Mouse (Mus musculus) olfactory bulb, adult 2 months (tissue): ENCODE data around the gene Wnk2. TPM values are rescaled to one million over a fixed set of nuclear protein-coding genes. Genes with fewer than 3 reads are reported as not detected.

ENCODE experiments used
- H3K27ac ChIP-seq: fragments of 200-500 bp; 2 replicates; pipeline ENCODE4 v1.5.1; 2012; ENCODE audit warnings: low read depth, low read length; ENCODE audit not compliant: insufficient read depth
- H3K4me1 ChIP-seq: fragments of 200-500 bp; 2 replicates; pipeline ENCODE4 v1.6.1; 2012; ENCODE audit warnings: low read length; ENCODE audit not compliant: control insufficient read depth, insufficient read depth
- H3K4me3 ChIP-seq: fragments of 200-500 bp; 2 replicates; pipeline ENCODE4 v1.5.1; 2012; ENCODE audit warnings: mild to moderate bottlenecking, low read depth, low read length, moderate library complexity; ENCODE audit not compliant: insufficient read depth
- CTCF ChIP-seq: fragments of 200-500 bp; IDR thresholded peaks from 2 replicates; pipeline ENCODE4 v1.5.1; 2012; ENCODE audit warnings: low read depth, mild to moderate bottlenecking, low read length, moderate library complexity; ENCODE audit not compliant: insufficient read depth
- POLR2A ChIP-seq: fragments of 200-500 bp; IDR thresholded peaks from 2 replicates; pipeline ENCODE4 v1.6.1; 2012; ENCODE audit warnings: mild to moderate bottlenecking, low read depth, low read length, moderate library complexity; ENCODE audit not compliant: insufficient read depth
- WGBS: fragments of 180-500 bp; shearing (Covaris S2); methylation state at CpG from one replicate; pipeline ENCODE4 v1.1.7; 2018; 5-methylcytosine and 5-hydroxymethylcytosine counted together
- polyA plus RNA-seq: library from polyadenylated mRNA; stranded (reverse); fragments of >200 nt; gene quantifications from 2 replicates; pipeline ENCODE4 v1.2.4, GENCODE M21; 2012; ENCODE audit warnings: low replicate concordance; ENCODE audit not compliant: missing spikeins, insufficient read depth, insufficient read length

Wnk2 gene
- polyA plus RNA-seq, 1 experiment, result not detected

DNA sequence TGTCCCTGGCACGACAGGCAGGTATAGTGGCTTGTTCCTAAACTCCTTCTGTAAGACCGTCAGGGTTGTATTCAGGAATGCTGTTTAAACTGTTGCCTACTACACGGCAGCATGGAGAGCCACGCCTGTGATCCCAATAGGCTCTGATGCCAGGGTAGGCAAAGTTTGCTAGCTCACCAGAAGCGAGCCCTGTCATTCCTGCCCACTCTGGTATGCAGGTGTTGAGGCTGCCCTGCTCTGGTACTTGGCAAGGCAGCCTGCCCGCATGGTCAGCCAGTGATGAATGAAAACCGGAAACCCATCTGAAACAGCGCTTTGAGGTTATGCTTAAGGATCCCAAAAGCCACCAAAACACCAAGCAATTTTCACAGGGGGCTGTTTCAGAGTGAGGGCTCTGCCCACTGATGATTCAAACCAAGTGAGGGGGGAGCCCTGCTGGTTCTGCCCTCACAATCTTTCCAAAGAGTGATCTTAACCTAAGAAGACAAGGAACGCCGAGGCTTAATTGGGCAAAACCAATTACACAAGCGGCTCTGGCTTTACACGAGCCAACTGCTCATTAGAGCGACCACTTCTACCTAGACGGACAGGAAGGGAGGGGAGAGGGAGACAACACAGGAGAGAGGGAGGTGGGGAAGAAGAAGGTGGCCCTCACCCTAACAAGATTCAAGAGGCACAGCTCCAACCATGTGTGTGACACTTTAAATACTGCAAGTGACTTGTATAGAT, 65.5 kb downstream of the Wnk2 start:
- 38% methylated on average over 14 of the region's 14 CpGs for WGBS

DNA sequence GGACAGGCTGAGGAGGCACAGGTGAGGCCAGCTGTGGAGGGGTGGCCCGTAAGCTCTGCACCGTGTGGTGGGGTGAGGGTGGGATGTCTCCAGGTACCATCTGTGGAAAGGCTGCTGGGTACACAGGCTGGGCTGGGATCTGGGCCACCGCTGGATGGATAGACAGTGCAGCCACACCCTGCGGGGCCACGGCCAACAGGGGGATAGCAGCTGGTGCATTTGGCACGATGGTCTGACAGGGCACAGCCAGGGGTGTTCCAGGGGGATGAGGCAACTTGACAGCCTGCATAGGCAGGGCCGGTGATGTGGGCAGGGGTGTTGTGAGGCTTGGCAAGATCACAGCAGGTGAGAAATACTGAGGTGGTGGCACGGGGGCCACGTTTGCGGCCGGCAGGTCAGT, 71.6 kb downstream of the Wnk2 start:
- no peak for TF ChIP-seq POLR2A
- no peak for TF ChIP-seq CTCF
- Histone ChIP-seq H3K27ac (no peak overlapping the region), H3K4me1 (peaks cover 14% of the 10 kb centered on the region; the same call in 1 of the 2 replicates), H3K4me3 (no peak overlapping the region)
- WGBS, result 74% methylated on average over 11 of the region's 11 CpGs

More for the DNA sequence above, 65.5 kb downstream of the Wnk2 start:
- Histone ChIP-seq H3K4me1 (peaks cover 15% of the 10 kb centered on the region), H3K4me3 (no peak overlapping the region), H3K27ac (peak overlapping the region; percentile 6; the same call in 1 of the 2 replicates)
- TF ChIP-seq CTCF (no peak), POLR2A (no peak)

GRCm38 (mm10) chr13:49075377-49075776, 72.4 kb downstream of the Wnk2 start:
- 90% methylated on average over 3 of the region's 3 CpGs for WGBS
- H3K27ac ChIP-seq, result no peak overlapping the region

DNA sequence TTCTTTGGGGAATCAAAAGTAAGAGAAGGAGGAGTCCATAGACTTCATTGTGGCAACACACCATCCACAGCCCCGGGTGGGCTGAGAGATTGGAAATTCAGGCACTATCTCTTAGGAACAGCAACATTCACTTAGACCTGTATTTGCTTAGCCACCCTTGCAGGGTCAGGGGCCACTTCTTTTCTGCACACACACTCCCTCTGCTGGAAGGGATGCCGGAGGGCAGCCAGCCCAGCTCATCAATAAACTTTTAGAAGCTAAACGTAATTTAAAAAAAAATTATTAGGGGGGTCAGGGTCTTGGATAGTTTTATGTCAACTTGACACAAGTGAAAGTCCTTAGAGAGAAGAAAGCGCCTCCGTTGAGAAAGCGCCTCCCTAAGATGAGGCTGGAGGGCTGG, 74.5 kb downstream of the Wnk2 start:
- no peak for TF ChIP-seq POLR2A
- TF ChIP-seq CTCF, result no peak
- Histone ChIP-seq H3K27ac (no peak overlapping the region), H3K4me3 (no peak overlapping the region), H3K4me1 (peaks cover 14% of the 10 kb centered on the region; the same call in 1 of the 2 replicates)
- WGBS, result 71% methylated on average over 6 of the region's 6 CpGs

More at GRCm38 (mm10) chr13:49075377-49075776, 72.4 kb downstream of the Wnk2 start:
- Histone ChIP-seq H3K4me3 (no peak overlapping the region), H3K4me1 (peaks cover 14% of the 10 kb centered on the region; the same call in 1 of the 2 replicates)
- TF ChIP-seq CTCF (no peak), POLR2A (no peak)

DNA sequence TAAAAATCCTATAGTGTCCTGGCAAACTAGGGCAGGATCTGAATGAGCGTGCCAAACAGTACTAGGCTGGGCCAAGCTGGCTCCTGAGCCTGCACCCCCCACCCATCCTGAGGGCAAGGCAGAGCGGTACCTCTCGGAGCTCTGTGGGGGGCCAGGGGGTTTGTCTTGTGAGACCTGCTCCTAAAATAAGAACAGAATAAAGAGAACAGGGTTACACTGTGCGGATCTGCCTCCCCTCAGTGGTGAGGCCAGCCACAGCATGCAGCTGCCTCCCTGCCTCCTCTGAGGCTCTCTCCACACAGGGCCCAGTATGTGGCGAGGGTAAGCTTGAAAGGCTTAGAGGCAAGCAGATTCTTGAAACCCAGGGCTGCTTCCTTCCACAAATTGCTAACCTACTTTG, 76.0 kb downstream of the Wnk2 start:
- Histone ChIP-seq H3K4me3 (no peak overlapping the region), H3K27ac (no peak overlapping the region), H3K4me1 (peaks cover 14% of the 10 kb centered on the region; the same call in 1 of the 2 replicates)
- TF ChIP-seq CTCF (no peak), POLR2A (no peak)
- WGBS, result 65% methylated on average over 5 of the region's 5 CpGs

DNA sequence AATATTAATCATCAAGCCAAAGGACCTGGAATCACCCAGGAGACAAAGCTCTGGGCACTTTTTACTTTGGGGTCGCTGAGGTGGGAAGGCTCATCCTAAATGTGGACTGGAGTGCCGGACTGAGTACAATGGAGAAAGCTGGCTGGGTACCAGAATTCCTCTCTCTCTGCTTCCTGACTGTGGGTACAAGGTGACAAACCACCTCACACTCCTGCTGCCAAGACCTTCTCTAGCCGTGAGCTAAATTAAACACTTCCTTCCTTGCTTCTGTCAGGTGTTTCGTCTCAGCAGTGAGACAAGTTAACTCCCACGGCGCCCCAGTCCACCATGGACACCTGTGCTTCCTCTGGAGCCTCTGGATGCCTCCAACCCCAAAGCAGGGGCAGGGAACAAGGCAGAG, 77.8 kb downstream of the Wnk2 start:
- 66% methylated on average over 6 of the region's 6 CpGs for WGBS
- TF ChIP-seq CTCF (no peak), POLR2A (no peak)

GRCm38 (mm10) chr13:49069393-49069792, 78.4 kb downstream of the Wnk2 start:
- Histone ChIP-seq H3K4me1 (peaks cover 10% of the 10 kb centered on the region; the same call in 1 of the 2 replicates), H3K4me3 (no peak overlapping the region), H3K27ac (no peak overlapping the region)
- 96% methylated on average over 4 of the region's 4 CpGs for WGBS
- TF ChIP-seq POLR2A (no peak), CTCF (no peak)

More for the DNA sequence above, 77.8 kb downstream of the Wnk2 start:
- H3K4me3 ChIP-seq, result no peak overlapping the region
- H3K27ac ChIP-seq, result no peak overlapping the region
- H3K4me1 ChIP-seq, result peaks cover 10% of the 10 kb centered on the region; the same call in 1 of the 2 replicates

DNA sequence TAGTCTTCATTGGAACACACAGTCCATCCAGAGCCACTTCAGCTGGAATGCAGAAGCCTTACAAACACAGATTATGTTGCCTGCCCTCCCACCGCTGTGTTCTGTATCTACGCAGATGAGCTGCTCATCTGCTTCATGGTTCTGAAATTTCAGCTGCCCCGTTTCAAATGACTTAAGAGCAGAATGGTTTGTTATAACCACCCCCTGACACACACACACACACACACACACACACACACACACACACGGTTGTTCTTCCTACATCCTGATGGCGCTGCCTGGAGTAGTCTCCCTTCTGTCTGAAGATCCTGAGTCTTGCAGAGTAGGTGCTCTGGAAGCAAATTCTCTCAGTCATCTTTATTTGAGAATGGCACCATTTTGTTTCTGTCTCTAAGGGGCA, 83.6 kb downstream of the Wnk2 start:
- no peak overlapping the region for H3K27ac ChIP-seq
- 76% methylated on average over 5 of the region's 5 CpGs for WGBS
- H3K4me1 ChIP-seq, result peaks cover 2% of the 10 kb centered on the region; the same call in 1 of the 2 replicates
- H3K4me3 ChIP-seq, result no peak overlapping the region
- TF ChIP-seq POLR2A (no peak), CTCF (no peak)

- no peak overlapping the region for H3K4me3 ChIP-seq
- H3K4me1 ChIP-seq, result no peaks in the 10 kb centered on the region; the same call in 1 of the 2 replicates
- TF ChIP-seq POLR2A, result no peak
- TF ChIP-seq CTCF, result no peak
- 82% methylated on average over 7 of the region's 7 CpGs for WGBS
- H3K27ac ChIP-seq, result no peak overlapping the region
These were observed 87.4 kb downstream of the Wnk2 start for GRCm38 (mm10) chr13:49060456-49060855.

GRCm38 (mm10) chr13:49058528-49058927, 89.3 kb downstream of the Wnk2 start:
- no peak overlapping the region for H3K4me3 ChIP-seq

More at GRCm38 (mm10) chr13:49058528-49058927, 89.3 kb downstream of the Wnk2 start:
- 90% methylated on average over 4 of the region's 4 CpGs for WGBS
- Histone ChIP-seq H3K27ac (no peak overlapping the region), H3K4me1 (no peaks in the 10 kb centered on the region)
- TF ChIP-seq CTCF (peak; percentile 42; the same call in 1 of the 2 replicates), POLR2A (no peak)
